Mouse (Mus musculus) midbrain, embryonic 11.5 days (tissue): ENCODE measurements at regions not wholly inside any gene's neighbourhood (a gene's known extent, or its start where the extent isn't known, plus 50 kb on each side); places are given as distances from the start of the nearest gene placed in this dataset.

Source experiments
- ATAC-seq: fragments of 200-750 bp; cut with Nextera tagmentation; 2 replicates; pipeline ENCODE4 v1.8.0; 2017; ENCODE audit warnings: moderate TSS enrichment, moderate library complexity; ENCODE audit not compliant: low FRiP score
- DNase-seq: peaks from one replicate; pipeline ENCODE4 v3.0.0; 2015; ENCODE audit warnings: low spot score; ENCODE audit errors: missing footprints
- H3K27ac ChIP-seq: fragments of 300-500 bp; sonication (generic); 2 replicates; pipeline ENCODE4 v1.5.1; 2014; ENCODE audit warnings: low read depth, low read length
- H3K27me3 ChIP-seq: fragments of 300-500 bp; sonication (generic); 2 replicates; pipeline ENCODE4 v1.6.1; 2014; ENCODE audit warnings: mild to moderate bottlenecking, low read length, moderate library complexity, mixed read lengths; ENCODE audit not compliant: control insufficient read depth, insufficient read depth
- H3K36me3 ChIP-seq: fragments of 300-500 bp; sonication (generic); 2 replicates; pipeline ENCODE4 v1.6.1; 2014; ENCODE audit warnings: mild to moderate bottlenecking, low read length, moderate library complexity, mixed read lengths; ENCODE audit not compliant: control insufficient read depth, insufficient read depth
- H3K4me1 ChIP-seq: fragments of 300-500 bp; sonication (generic); 2 replicates; pipeline ENCODE4 v1.6.1; 2014; ENCODE audit warnings: low read length; ENCODE audit not compliant: control insufficient read depth, insufficient read depth
- H3K4me2 ChIP-seq: fragments of 300-500 bp; sonication (generic); 2 replicates; pipeline ENCODE4 v1.6.1; 2014; ENCODE audit warnings: mild to moderate bottlenecking, moderate library complexity
- H3K4me3 ChIP-seq: fragments of 300-500 bp; sonication (generic); 2 replicates; pipeline ENCODE4 v1.5.1; 2014; ENCODE audit warnings: low read depth, low read length
- H3K9ac ChIP-seq: fragments of 300-500 bp; sonication (generic); 2 replicates; pipeline ENCODE4 v1.6.1; 2014; ENCODE audit warnings: low read length
- H3K9me3 ChIP-seq: fragments of 300-500 bp; sonication (generic); 2 replicates; pipeline ENCODE4 v1.6.1; 2016; ENCODE audit warnings: low read length; ENCODE audit not compliant: control insufficient read depth
- WGBS: fragments of 180-500 bp; shearing (Covaris S2); extraction: QIAGEN DNeasy Blood & Tissue Kit; methylation state at CpG from one replicate; pipeline ENCODE4 v1.1.7; 2014; 5-methylcytosine and 5-hydroxymethylcytosine counted together

DNA sequence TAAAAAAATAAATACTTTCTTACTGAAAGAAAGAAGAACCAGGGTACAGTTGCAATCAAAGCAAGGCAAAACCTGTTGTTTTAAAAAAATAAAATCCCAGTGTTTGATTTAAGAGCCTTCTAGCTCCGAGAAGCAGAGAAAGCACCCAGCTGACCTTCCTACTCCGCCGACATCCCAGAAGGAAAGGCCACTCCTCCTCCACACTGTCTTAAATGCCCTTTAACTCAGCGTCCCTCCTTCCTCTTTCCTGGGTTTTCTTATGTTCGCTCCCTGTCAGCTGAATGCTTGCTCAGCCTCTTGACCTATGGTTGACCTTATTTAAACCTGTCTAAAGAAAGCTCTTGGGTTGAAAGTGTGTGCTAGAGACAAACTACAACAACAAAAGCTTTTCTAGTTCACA, 79.1 kb downstream of the Sptssa start:
- DNase-seq: no peak
- ATAC-seq: no peak
- H3K36me3 ChIP-seq: no peaks in the 10 kb centered on the region
- H3K9ac ChIP-seq: no peak overlapping the region
- H3K27me3 ChIP-seq: no peaks in the 10 kb centered on the region
- H3K4me2 ChIP-seq: no peak overlapping the region
- H3K4me1 ChIP-seq: no peaks in the 10 kb centered on the region
- H3K4me3 ChIP-seq: no peak overlapping the region
- no peak overlapping the region for H3K27ac ChIP-seq
- WGBS: 45% methylated on average over 5 of the region's 5 CpGs
- no peaks in the 10 kb centered on the region; the same call in 1 of the 2 replicates for H3K9me3 ChIP-seq

- Histone ChIP-seq H3K4me1 (no peaks in the 10 kb centered on the region), H3K4me3 (no peak overlapping the region), H3K27ac (no peak overlapping the region), H3K36me3 (no peaks in the 10 kb centered on the region), H3K4me2 (no peak overlapping the region), H3K9me3 (no peaks in the 10 kb centered on the region; the same call in 1 of the 2 replicates), H3K9ac (no peak overlapping the region), H3K27me3 (no peaks in the 10 kb centered on the region)
- DNase-seq: no peak
- WGBS: 89% methylated on average over 3 of the region's 3 CpGs
- ATAC-seq: no peak
These were observed 79.6 kb downstream of the Sptssa start for GRCm38 (mm10) chr12:54576821-54577220.

GRCm38 (mm10) chr12:54572866-54573265, 83.5 kb downstream of the Sptssa start:
- no peak overlapping the region for H3K4me3 ChIP-seq
- H3K4me2 ChIP-seq: no peak overlapping the region
- H3K4me1 ChIP-seq: no peaks in the 10 kb centered on the region
- no peaks in the 10 kb centered on the region for H3K9me3 ChIP-seq
- H3K27ac ChIP-seq: no peak overlapping the region
- H3K9ac ChIP-seq: no peak overlapping the region
- no peaks in the 10 kb centered on the region for H3K27me3 ChIP-seq
- WGBS: 97% methylated on average over 8 of the region's 8 CpGs
- no peaks in the 10 kb centered on the region for H3K36me3 ChIP-seq
- ATAC-seq (no peak), DNase-seq (no peak)

GRCm38 (mm10) chr12:54568078-54568931, 88.1 kb downstream of the Sptssa start:
- 78% methylated on average over 6 of the region's 6 CpGs for WGBS

GRCm38 (mm10) chr12:54567426-54567790, 89.0 kb downstream of the Sptssa start:
- H3K9ac ChIP-seq: no peak overlapping the region
- no peaks in the 10 kb centered on the region for H3K36me3 ChIP-seq
- H3K9me3 ChIP-seq: no peaks in the 10 kb centered on the region
- no peak overlapping the region for H3K4me2 ChIP-seq
- no peak overlapping the region for H3K4me3 ChIP-seq
- ATAC-seq (no peak), DNase-seq (no peak)
- H3K4me1 ChIP-seq: no peaks in the 10 kb centered on the region
- H3K27me3 ChIP-seq: no peaks in the 10 kb centered on the region
- WGBS: 88% methylated on average over 3 of the region's 3 CpGs
- H3K27ac ChIP-seq: no peak overlapping the region

More at GRCm38 (mm10) chr12:54568078-54568931, 88.1 kb downstream of the Sptssa start:
- H3K4me3 ChIP-seq: no peak overlapping the region
- DNase-seq: no peak
- H3K27me3 ChIP-seq: no peaks in the 10 kb centered on the region
- ATAC-seq: no peak
- no peak overlapping the region for H3K27ac ChIP-seq
- H3K4me2 ChIP-seq: no peak overlapping the region
- H3K36me3 ChIP-seq: no peaks in the 10 kb centered on the region
- H3K4me1 ChIP-seq: no peaks in the 10 kb centered on the region
- no peak overlapping the region for H3K9ac ChIP-seq
- no peaks in the 10 kb centered on the region for H3K9me3 ChIP-seq

- no peak overlapping the region for H3K4me3 ChIP-seq
- DNase-seq (no peak), ATAC-seq (no peak)
- WGBS: 94% methylated on average over 23 of the region's 23 CpGs
- H3K9ac ChIP-seq: no peak overlapping the region
- no peak overlapping the region for H3K27ac ChIP-seq
- no peaks in the 10 kb centered on the region for H3K9me3 ChIP-seq
- H3K36me3 ChIP-seq: no peaks in the 10 kb centered on the region
- H3K4me1 ChIP-seq: no peaks in the 10 kb centered on the region
- H3K4me2 ChIP-seq: no peak overlapping the region
- no peaks in the 10 kb centered on the region for H3K27me3 ChIP-seq
These were observed 89.6 kb downstream of the Sptssa start for GRCm38 (mm10) chr12:54566532-54567425.

DNA sequence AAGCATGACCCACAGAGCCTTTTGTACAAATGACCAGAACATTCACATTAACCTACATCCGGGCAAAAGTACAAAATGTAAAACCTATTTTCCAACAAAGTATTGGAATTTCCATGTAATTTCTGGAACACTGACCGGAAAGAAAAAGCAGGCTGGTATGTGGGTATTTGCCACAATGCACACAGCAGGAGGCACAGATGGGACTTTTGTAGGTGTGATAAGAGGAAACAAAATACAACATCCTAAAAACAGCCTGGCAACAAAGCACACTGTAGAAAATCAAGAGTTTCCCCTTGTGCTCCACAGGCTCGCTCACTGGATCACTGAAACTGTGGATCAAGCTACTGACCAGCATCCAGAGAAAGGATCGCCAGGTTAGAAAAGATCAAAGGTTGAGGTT, 94.4 kb downstream of the Sptssa start:
- Histone ChIP-seq H3K4me2 (no peak overlapping the region), H3K36me3 (no peaks in the 10 kb centered on the region), H3K4me3 (no peak overlapping the region), H3K27ac (no peak overlapping the region), H3K9ac (no peak overlapping the region), H3K27me3 (no peaks in the 10 kb centered on the region), H3K9me3 (no peaks in the 10 kb centered on the region), H3K4me1 (no peaks in the 10 kb centered on the region)
- WGBS: 93% methylated on average over 4 of the region's 4 CpGs
- no peak for DNase-seq
- ATAC-seq: no peak

DNA sequence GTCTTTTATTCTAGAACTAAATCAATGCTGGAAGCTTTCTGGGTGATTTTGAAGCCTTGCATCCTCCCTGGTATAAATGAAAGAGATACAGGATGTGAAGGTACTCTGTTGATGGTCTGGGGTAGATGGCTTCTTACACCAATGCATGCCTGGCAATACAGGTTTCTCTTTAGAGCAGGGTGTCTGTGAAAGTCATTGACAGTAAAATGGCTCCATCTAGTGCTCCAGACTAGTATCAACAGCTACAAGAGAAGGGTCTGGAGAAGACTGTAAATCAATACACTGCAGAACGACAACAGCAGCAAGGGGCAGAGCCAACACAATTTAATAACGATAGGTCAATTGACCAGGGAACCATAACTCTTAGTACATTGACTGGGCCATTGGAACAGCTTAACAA, 98.3 kb downstream of the Sptssa start:
- H3K9me3 ChIP-seq: no peaks in the 10 kb centered on the region
- no peaks in the 10 kb centered on the region for H3K36me3 ChIP-seq
- H3K9ac ChIP-seq: no peak overlapping the region
- no peaks in the 10 kb centered on the region for H3K27me3 ChIP-seq
- no peak overlapping the region for H3K4me3 ChIP-seq
- no peak overlapping the region for H3K27ac ChIP-seq
- H3K4me2 ChIP-seq: no peak overlapping the region
- 62% methylated on average over 2 of the region's 2 CpGs for WGBS
- no peaks in the 10 kb centered on the region for H3K4me1 ChIP-seq
- DNase-seq (no peak), ATAC-seq (0 out of 2 replicates have a peak, but pooled peaks have one; percentile 22)

DNA sequence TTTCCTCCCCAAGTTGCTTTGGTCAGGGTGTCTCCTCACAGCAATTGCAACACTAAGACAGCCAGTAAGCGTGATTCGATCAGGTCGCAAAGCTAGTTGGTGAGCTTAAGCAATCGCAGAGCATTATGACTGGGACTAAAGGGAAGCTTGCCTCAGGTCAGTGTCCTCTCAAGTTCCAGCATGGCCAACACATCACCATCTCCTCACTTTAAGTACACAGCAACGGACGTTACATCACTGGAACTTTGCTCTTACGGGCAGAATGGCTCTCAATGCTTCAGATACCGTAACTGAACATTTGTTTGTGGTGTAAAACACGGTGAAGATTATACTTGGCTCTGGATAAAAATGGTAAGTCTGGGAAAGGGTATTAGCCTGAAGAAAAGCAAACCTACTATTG, 106.7 kb downstream of the Sptssa start:
- WGBS: 90% methylated on average over 9 of the region's 9 CpGs
- H3K4me2 ChIP-seq: no peak overlapping the region
- no peak overlapping the region for H3K4me3 ChIP-seq
- H3K9me3 ChIP-seq: no peaks in the 10 kb centered on the region
- H3K9ac ChIP-seq: no peak overlapping the region
- no peak for DNase-seq
- H3K27ac ChIP-seq: no peak overlapping the region
- H3K36me3 ChIP-seq: no peaks in the 10 kb centered on the region
- H3K4me1 ChIP-seq: peaks cover 3% of the 10 kb centered on the region; the same call in 1 of the 2 replicates
- no peak for ATAC-seq
- H3K27me3 ChIP-seq: no peaks in the 10 kb centered on the region
